Mouse (Mus musculus) ovary, postnatal 36 days (tissue): ENCODE data around the gene Jam3.
"Not testable (repeated sequence)": the region's sequence is repeated elsewhere in the genome, so short reads cannot be mapped to it uniquely, and the experiment has no call there.

Experiments used
- DNase-seq: peaks from one replicate; pipeline ENCODE4 v3.0.0; 2022; ENCODE audit warnings: low spot score, mixed read lengths

The Jam3 gene

DNA sequence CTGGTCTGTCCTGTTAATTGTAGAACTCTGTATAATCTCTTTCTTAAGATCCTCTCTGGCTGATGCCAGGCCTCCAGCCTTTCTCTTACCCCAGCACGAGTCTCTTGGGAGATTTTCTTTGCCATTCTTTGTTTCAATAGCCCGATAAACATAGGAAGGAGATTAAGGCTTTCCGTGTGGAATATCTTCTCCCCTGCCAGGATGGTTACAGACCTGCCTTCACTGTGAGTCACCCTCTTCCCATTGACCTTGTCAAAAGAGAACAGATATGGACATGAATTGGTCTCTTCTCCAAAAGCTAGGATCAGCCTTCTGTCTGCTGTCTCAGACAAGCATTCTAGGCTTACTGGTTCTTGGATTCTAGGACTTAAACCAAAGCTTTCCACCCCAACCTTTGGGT lies 15.5 kb upstream of the Jam3 start:
- no peak for DNase-seq

DNA sequence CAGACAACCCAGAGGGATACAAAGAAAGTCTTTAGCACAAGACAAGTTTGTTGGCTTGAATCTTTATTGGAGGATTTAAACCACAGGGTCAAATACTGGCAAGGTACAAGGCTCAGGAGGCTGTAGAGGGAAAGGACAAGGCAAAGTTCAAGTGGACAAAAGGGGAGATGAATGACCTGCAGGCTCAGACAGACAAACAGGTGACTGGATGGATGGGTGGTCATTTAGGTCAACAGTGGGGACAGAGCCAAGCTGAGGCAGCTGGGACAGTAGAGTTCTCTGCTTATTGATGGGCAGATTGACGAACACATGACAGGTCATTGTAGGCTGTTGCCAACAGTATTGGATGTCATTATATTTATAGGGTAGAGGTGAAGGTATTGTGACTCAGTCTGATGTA lies 11.8 kb upstream of the Jam3 start:
- no peak for DNase-seq

DNA sequence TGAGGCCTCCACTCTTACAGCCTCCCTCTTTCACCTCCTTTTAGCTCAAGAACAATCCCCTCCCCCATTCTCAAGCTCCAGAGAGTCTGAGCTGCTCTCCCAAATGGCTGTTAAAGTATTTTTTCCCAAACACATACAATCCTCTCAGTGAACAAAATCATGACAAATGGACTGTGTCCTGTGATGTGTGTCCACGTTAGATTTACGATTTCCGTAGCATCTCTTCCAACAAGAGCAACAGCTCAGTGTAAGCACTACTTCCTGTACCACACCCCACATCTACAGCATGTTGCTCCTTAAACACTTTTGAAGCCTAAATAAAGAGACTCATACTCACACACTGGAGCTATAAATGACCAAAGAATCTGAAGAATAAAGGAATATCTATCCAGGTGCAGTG lies 10.4 kb upstream of the Jam3 start:
- no peak for DNase-seq

DNA sequence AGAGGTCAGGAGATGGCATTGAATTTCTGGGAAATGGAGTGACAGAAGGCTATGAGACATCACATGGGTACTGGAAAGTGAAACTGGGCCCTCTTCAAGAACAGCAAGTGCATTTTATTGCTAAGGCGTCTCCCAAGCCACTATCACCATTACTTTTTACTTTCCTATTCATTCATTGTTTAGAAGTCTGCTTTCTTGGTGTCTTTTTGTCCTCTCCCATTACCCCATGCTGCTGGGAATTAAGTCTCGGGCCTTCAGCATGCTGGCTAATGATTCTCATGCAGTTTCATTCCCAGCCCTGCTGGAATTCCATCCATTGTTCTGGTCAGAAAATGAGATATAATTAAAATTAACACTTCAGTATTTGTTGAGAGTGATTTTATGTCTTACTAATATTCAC lies 9.7 kb upstream of the Jam3 start:
- no peak for DNase-seq

DNA sequence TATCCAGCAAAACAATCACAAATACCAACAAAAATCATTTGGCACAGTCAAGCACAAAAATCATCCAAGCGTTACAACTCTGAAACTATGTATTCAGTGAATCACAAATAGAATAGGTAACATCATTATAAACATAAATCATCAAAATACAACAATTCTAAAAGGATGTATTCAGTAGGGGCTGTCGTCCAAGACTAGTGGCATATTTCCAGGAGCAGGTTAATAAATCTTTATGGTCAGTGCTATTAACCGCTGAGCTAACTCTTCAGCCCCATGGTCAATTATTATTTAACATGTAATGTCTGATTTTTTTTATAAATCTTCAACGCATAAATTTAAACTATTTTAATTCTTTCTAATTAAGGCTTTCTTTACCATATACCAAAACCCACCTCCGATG lies 8.4 kb upstream of the Jam3 start:
- not testable (repeated sequence) for DNase-seq

DNA sequence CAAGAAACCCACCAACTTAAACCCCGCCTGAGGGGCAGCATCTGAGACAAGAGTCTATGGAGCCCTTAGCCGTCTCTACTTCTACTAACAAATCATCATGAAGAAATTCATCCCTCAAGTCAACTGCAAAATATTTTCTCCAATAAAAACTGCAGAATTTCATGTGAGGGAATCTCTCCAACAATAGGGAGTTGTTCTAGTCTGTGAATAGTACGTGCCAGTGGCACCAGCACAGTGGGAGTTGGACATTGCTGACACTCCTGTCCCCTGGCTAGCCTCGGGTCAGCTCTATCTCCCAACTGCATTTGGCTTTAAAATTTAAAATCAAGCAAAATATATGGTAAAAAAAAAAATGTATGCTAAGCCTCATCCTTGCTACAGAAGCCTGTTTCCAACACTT lies 1.4 kb downstream of the Jam3 start:
- DNase-seq, result no peak

DNA sequence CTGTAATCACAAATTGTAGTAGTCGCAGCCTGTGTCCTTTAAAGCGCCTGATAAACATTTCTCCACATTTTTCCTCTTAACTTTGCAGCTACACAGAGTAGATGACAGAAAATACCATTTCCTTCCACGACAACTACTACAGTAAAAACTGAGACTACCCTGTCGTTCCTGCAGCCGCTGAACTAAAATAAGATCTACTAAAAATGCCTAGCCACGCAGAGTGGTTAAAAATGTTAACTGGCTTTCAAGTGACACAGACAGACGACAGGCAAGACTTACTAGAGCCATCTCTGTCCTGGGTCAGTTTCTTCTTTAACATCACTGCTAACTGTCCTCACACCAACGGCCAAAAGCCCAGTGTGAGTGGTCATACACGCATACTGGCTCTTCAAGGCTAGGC lies 5.4 kb downstream of the Jam3 start:
- no peak for DNase-seq

DNA sequence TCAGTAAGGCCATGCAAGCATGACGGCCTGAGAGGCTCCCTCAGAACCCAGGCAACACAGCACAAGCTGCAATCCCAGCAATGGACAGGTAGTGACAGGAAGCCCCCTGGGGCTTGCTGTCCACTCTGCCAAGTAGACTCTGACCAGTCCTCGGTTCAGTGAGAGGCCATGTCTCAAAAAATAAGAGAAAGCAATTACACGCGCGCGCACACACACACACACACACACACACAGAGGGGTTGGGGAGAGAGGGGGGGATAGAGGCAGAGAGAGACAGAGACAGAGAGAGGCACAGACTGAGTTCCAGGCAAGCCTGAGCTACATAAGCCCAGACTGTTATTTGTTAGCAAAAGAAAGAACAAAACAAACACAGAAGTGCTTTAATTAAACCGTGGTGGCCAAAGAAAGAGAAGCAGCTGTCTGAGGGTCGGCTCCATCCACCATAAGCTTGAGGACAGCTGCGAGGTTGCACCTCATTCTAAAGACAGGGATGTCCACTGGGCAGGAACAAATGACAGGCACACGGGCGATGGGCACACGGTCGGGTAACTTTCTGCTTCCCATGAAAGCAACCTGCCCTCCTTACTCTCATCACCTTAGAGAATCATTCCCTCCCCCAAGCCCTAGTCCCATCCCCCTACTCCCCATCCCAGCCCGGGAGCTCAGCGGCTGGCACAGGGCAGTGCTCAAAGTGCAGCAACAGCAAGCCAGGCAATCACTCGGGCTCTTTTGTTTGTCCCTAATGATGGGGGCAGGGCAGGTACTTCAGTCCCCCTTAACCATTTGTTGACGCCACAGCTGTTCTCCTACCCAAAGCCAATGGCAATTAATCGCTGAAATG lies 6.4 kb downstream of the Jam3 start:
- no peak for DNase-seq

DNA sequence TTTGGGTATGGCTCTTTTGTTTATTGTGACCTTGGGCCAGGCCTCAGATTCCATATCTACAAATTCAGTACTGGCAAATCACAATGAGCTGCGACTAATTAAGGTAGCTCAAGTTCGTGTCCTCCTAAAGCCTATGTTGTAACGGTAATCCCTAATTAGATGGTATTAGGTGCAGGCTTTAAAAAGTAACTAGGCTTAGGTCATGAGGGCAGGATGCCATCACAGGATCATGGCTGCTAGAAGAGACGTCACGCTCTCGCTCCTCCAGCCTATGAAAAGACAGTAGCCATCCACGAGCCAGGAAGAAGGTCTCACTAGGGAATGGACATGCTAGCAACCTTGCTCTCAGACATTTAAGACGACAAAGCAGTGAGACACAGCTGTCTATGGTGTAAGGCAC lies 7.3 kb downstream of the Jam3 start:
- no peak for DNase-seq

DNA sequence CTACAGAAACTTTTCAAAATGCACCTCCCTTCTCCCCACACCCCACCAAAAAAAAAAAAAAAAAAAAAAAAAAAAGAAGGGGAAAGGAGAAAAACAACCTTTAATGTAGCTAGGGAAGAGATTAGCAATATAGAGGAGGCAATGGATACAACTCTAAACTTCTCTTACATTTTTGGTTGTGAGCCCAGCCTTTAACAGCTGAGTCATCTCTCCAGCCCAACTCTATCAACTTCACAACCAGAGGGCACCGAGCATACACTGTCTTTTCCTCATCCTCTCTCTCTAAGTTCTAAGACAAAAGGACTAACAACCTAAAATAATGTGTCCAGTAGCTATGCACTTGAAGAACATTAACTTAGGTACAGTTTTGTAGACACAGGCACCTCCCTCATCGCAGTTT lies 8.4 kb downstream of the Jam3 start:
- DNase-seq, result no peak

DNA sequence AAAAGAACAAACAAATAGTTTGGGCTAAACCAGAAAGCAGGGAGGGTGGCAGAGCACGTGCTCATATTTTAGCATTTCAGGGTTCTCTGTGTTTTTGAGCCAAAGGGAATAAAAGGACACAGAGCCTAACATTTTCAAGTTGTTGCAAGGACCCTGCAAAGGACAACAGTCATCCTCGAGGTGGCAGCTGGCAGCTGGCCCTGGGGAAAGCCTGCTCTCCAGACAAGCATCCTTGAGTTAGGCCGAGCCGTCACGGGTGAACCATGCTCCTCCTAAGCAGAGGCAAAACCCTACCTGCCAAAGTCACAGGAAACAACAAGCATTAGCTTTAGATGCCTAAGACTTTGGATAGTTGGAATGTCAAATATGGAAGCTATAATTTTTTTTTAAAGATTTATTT lies 10.2 kb downstream of the Jam3 start:
- no peak for DNase-seq

DNA sequence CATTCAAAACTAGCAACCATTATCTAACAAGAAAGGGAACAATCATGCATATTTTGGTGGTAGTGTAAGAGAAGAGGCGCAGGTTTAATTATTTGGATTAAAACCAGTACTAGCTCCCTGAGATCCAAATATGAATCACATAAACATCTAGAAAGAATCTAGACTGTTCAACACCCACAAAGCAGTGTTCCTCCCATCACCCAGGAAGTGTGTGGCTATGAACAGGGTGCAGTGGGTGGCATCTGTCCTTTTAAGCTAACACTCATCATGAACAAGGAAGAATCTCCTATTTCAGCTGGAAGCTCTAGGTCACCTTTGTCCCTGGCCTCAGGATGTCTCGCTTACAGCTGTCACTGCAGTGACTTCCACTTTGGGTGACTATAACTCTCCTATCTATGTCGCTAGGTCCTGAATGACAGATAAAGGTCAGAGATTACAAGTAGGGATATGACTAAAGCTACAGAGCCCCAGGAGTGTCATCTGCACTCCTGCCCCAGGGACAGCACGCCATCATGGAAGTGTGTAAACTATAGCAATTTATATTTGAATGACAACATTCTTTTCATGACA lies 10.9 kb downstream of the Jam3 start:
- DNase-seq, result no peak

DNA sequence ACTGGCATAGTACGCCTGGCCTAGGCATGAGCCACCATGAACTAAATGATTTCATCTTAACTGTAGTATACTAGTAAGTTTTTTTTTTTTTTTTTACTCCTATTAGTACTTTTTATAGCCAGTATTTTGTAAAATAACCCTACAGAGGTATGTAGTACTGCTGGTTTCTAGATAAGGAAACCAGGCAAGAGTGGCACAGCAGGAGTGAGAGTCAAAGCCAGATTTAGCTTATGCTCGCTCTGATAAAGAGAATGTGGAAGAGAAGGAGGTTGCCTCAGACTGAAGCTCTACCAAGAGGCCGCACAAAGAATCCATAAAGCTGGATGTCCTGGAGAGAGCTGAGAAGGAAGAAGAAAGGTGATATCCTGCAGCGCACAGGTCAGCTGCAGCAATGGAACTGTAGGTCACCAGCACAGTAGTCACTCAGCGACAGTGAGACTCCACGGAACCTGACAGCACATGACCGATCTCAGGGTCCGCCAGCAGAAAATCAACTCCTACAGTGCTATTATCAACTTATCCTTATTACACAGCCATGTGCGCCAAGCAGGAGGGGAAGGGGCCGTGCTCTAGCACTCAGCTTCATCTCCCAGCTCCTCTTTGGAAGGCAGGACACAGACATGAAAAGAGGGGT lies 14.7 kb downstream of the Jam3 start:
- DNase-seq, result no peak

DNA sequence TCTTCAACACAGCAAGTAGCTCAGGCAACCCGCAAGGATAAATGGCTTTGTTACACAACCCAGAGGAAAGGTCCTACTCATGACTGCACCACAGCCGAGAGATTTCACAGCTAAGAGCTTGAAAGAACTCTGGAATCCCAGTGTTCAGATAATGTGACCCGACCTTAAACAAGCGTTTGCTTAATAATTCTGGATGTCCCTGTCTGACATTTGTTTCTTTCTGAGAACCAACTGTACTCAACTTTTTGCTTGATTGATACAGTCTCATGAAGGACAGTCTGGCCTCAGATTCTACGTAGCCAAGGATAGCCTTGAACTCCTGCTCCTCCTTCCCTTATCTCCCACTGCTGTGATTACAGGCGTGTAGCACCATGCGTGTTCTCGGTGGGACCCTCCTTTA lies 18.6 kb downstream of the Jam3 start:
- DNase-seq, result no peak

DNA sequence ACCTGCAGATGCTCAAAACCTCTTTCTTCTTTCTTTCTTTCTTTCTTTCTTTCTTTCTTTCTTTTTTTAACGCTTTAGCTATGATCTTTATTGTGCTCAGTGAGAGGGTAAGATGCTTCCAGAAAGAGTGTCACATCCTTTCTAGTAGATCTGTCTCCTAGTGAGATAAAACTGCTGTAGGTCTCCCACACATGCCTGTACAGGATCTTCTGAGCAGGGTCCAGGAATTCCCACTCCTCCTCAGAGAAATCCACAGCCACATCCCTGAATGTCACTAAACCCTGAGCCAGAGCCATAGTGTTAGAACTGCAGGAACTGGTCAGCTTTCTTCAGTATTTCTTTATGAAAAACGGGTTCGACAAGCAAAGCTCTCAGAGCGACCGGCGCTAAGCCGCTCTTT lies 19.8 kb downstream of the Jam3 start:
- no peak for DNase-seq

DNA sequence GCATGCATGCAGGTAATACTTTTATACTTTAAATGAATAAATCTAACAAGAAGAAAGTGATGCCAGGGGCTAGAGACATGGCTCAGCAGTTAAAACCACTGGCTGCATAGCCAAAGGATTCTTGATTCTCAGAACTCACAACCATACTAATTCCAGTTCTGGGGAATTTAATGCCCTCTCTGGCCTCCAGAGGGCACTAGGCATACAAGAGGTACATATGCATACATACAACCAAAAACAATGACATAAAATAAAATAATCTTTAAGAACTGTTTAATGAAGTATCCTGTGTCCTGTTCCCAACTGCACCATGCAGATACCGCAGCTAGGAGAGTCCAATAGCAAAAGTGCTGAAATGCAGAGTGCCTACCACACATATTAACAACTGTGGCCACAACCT lies 20.8 kb downstream of the Jam3 start:
- no peak for DNase-seq

DNA sequence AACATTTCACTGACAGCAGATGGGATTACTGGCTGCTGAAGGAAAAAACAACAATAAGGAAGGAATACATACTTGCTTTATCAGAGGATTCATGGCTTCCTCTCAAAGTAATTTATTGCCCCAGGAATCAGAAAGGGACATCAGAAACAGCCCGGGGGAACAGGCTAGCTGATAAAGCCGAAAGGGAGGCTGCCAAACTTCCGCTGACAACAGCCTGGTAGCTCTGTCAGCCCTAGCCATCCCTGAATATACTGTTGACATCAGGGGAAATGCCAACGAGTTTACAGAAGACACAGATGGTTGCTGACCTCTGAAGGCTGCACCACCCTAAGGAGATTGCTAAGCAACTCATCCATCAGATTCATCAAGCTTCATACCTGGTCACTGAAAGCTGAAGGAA lies 26.6 kb downstream of the Jam3 start:
- DNase-seq, result no peak

DNA sequence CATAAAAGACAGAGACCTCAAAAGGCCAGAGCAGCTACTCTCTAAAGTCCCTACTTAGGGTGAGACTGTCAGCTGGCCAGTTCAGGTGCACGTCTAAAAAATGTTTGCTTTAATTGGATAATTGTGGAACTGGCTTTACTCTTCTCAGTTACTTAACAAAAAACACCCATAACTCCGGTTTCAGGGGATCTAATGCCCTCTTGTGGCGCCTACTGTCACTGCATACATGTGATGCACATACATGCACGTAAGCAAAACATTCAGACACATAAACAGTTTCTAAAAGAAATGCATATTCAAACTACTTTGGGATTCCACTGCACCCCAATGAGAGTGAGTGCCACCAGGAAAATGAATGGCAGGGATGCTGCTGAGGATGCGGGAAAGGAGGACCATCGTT lies 28.7 kb downstream of the Jam3 start:
- DNase-seq, result no peak

DNA sequence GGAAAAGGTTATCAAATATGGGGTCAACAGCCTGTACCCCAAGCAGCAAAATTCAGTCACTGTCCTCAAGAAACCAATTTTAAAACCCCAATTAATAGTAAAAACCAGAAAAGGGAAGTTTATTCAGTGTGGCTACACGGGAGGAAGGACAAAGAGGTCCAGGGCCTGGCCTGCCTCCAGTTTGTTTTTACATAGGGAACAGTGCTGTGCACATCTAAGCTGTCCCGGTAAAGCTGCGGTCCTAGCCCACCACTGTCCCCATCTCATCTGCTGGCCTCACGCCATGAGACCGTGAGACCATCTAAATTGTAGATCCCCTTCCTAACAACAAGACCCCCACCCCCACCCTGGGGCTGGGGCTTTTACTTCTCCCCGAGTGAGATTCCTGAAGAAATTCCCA lies 29.8 kb downstream of the Jam3 start:
- DNase-seq, result no peak

DNA sequence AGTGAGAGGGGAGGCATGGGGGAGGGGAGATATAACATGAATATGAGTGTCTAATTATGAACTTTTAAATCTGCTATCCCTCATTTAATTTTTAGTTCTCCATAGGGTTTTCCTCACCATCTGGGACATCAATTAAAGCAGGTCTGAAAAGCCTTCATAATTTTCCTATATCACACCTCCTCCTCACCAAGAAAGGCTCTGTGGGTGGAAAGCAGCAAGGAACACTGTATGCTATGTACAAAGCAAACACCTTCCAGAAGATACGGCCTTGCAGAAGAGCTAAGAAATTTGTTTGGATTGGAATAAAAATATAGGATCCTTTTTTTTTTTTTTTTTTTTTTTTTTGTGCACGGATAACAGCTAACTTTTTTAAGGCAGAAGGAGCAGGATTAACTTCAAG lies 31.3 kb downstream of the Jam3 start:
- DNase-seq, result no peak

DNA sequence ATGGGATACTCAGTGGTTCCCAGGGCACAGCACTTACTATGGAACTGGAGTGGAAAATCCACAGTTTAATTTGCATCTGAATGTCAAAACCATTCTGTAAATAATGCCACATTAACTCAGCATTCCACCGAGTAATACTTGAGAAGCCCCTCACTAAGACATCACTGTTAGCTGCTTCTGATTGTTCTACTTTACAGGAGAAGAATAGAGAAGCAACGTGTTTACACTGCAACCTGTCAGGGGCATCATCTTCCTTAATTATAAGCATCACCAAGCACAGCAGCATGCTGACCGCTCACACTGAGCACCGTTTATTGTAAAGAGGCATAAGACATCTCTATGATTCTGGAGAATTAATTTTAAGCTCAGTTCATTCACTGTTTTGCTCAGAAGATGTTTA lies 32.3 kb downstream of the Jam3 start:
- DNase-seq, result no peak

DNA sequence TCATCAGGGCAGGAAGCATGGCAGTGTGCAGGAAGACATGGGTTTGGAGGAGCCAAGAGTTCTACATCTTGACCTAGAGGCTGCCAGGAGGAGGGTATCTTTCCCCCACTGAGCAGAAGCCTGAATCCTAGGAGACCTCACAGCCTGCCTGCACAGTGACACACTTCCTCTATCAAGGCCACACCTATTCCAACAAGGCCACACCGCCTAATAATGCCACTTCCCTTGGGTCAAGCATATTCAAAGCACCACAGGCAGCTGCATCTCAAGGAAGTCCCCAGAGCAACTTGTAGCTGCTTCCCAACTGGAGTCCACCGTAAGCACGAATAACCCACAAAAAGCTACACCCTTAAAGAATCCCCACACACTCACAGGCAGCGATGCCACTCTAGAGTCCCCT lies 33.1 kb downstream of the Jam3 start:
- no peak for DNase-seq

DNA sequence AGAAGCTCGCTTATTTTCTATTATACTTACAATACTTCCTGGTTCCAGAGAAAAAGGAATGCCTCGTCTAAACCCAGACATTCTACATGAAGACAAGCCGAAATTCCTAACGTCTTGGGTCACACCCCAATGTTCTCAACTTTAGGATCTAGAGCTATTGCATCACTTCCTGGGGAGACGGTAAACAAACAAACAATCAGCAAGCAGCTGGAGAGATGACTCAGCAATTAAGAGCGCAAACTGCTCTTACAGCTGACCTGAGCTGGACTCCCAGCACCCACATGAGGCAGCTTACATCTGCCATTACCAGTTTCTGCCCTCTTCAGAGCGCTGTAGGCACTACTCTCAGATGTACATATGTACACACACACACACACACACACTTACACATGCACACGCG lies 34.0 kb downstream of the Jam3 start:
- DNase-seq, result no peak

DNA sequence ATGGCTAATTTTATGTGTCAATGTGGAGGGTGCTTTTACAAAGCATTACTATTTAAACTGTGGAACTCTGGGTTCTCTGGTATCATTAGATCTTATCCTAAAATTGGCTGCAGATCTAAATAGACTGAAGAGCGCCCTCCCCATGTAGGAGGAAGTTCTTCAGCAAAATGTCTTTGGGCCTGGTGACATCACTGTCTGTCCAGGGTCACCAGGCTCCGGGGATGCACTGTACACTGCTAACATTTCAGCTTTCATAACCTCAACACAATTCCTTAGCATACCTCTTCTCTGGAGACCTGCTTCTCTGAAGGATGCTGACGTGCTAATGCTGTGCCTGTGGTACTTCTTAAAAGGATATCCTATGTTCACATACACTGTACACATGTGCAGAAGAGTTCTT lies 43.5 kb downstream of the Jam3 start:
- DNase-seq, result no peak
